Mouse (Mus musculus): Measurements from ENCODE around the gene Cyfip1.
A peak's percentile ranks its signal among the peaks of the same experiment; 100 is the strongest.

Cyfip1 gene

DNA sequence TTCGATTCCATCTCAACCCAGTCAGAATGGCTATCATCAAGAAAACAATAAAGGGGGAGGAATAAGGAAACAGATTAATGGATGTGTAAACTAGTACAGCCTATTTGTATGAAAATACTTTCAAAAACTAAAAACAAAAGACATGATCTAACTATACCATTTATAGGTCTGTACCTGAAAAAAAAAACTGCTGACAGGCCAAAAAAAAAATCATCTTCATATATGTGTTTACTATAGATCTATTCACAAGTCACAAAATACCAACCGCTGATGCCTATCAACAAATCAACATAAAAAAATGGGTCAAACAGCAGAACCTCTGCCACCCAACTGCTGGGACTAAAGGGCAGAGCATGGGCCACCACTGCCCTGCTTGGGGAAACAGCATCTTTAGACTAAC is 114.5 kb downstream of the Cyfip1 start:
- no peak for DNase-seq (ENCODE audit: low spot score in 2 of 2)

- no peak for DNase-seq (ENCODE audit: low spot score in 2 of 2)
Measured at GRCm38 (mm10) chr7:55957178-55957577, 115.6 kb downstream of the Cyfip1 start.

- DNase-seq (ENCODE audit: low spot score in 2 of 2): no peak
Measured at GRCm38 (mm10) chr7:55957916-55958315, 116.4 kb downstream of the Cyfip1 start.

- DNase-seq (ENCODE audit: low spot score in 2 of 2): no peak
Measured at GRCm38 (mm10) chr7:55959801-55960200, 118.3 kb downstream of the Cyfip1 start.

DNA sequence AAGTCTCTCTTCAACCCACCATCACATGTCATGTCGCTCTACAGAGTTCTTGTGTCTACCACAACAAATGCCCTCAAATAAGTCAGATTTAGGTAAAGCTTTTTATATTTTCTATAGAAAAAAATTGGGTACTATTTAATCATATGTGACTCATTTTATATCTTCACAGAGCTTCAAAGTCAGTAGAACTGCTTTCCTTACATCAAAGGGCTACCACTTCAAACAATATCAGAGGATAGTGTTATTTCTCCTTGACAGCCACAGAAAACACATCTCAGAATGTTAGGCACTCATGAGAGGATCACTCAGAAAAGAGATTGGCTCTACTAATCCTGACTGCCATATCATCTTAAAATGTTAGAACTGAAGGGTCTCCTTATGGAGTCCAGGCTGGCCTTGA is 119.0 kb downstream of the Cyfip1 start:
- no peak for DNase-seq (ENCODE audit: low spot score in 2 of 2)

- DNase-seq (ENCODE audit: low spot score in 2 of 2): peak; percentile 88 to 95
Measured at GRCm38 (mm10) chr7:55962004-55962908, 120.7 kb downstream of the Cyfip1 start, which contains the start of gene Nipa2. TSS of gene Nipa2 (minus strand) at chr7:55962476.

GRCm38 (mm10) chr7:55966866-55967460 is 125.4 kb downstream of the Cyfip1 start:
- DNase-seq (ENCODE audit: low spot score in 2 of 2): no peak

DNA sequence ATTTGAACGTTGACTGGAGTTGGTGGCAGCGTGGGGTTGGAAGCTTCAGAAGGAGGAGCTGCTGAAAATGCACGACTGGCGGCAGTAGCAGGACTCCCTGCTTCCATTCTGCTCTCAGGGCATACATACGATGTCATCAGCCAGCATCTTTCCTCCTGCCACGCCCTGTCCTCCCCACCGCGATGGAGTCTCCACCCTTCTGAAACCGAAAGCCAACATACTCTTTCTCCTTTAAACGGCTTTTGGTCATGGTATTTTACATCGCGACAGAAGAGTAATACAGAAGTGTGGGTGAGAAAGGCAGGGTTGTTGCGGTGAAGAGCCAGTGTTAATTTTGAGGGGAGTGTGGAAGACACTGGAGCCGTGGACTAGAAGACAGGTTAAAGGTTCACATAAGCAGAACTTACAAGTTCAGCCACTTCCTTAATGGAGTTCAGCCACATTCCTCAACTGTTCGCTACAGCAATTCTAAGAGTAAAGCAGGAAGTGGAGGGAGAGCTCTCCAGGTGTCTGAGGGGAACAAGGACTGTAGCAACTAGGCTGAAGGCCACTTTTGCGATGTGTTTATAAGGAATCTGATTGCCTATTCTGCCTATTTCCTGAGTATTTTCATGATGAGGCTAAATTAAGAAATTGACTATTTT is 126.8 kb downstream of the Cyfip1 start:
- DNase-seq (ENCODE audit: low spot score in 2 of 2): no peak

DNA sequence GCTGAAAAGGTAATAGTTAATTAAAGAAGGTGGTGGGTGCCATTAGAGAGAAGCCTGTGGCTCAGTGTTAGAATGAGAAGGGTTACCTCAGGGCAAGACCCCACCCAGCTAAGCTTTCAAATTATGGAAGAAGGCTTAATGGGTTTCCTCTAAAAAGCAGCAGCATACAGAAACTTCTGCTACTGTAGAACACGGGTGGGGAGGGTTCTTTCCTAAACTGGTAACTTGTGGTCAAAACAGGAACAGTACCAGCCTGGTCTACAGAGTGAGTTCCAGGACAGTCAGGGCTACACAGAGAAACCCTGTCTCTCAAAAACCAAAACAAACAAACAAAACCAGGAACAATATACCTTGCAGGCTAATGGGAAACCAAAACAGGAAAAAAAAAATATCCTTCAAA is 127.9 kb downstream of the Cyfip1 start:
- no peak for DNase-seq (ENCODE audit: low spot score in 2 of 2)

- DNase-seq (ENCODE audit: low spot score in 2 of 2): no peak
Measured at GRCm38 (mm10) chr7:55974429-55974828, 132.9 kb downstream of the Cyfip1 start.

DNA sequence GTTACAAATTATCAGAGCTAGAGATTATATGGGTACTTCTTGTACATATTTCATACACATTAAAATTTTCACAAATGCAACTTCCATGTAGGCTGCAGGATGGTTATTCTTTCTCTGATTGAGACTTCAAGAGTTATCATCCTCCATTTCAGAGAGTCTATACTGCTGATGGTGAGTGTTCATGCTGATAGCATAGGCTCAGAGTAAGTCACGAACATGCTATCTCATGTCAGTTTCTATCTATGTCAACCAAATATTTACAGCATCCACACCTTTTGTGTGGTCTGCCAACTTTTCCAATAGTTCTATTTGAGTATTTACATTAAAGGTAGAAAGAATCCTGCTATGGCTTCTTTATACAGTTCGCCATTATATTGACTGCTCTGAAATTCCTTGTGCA is 140.0 kb downstream of the Cyfip1 start:
- DNase-seq (ENCODE audit: low spot score in 2 of 2): no peak
